Mouse (Mus musculus): ENCODE results near the gene Sowahd.

Sowahd gene

DNA sequence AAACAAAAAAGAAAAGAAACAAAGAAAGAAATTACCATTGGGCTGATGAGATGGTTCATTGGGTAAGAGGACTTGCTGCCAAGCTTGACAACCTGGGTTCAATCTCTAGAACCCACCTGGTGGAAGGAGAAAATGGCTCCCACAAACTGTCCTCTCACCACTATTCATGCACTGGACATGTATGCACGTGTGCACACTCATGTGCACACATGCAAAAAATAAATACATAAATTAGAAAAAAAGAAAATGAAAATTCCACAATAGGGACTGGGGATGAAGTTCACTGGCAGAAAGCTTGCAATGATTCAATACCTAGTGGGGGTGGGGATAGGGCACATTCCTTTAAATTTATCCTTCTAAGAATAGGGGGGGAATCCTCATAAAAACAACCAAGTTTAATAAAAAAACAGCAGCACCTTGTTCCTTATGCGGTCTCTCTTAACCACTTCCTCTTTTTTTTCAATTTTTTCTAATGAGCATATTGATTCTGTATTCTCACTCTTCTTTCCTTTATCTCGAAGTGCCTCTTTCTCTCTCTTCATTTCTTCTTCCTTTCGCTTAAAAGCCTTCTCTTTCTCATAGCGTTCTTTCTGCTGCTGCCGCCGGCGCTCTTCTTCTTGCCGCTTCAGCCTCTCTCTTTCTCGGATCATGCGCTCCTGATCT lies 46.6 kb downstream of the Sowahd start:
- no peak for DNase-seq (ENCODE audit: low spot score)

DNA sequence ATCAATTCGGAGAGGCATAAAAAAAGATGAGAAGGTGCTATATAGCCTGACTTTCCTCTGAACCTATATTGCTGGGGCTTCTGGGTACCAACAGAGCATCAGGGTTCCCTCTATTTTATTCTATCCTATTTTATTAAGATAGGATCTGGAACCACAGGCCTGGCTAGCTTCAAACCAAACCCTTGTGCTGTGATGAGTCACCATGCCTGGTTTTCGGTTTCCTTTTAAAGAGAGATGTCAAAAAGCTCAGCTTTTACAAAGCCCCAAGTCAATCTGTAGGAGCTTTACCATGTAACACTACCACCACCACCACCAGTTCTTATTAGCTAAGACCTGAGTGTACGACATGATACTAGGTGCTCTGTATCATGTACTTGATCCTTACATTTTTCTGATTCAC lies 50.0 kb downstream of the Sowahd start:
- no peak for DNase-seq (ENCODE audit: low spot score)

All from ovary, postnatal 10 days (tissue).